Mouse (Mus musculus) adrenal gland, postnatal 36 days (tissue): ENCODE results near the gene Txndc15. TPM values are rescaled to one million over a fixed set of nuclear protein-coding genes. Genes with fewer than 3 reads are reported as not detected.

Experiments
- DNase-seq, 2 experiments: peaks; one replicate each; pipeline ENCODE4 v3.0.0; 2021; ENCODE audit warnings: mixed read lengths in 1 of 2
- total RNA-seq, 2 experiments: library from RNA; stranded (reverse); gene quantifications; 2 replicates each; pipeline ENCODE4 v1.2.3; 2021

The Txndc15 gene
- total RNA-seq, 2 experiments from 2014 or later: 68.2 to 73.5 TPM

DNA sequence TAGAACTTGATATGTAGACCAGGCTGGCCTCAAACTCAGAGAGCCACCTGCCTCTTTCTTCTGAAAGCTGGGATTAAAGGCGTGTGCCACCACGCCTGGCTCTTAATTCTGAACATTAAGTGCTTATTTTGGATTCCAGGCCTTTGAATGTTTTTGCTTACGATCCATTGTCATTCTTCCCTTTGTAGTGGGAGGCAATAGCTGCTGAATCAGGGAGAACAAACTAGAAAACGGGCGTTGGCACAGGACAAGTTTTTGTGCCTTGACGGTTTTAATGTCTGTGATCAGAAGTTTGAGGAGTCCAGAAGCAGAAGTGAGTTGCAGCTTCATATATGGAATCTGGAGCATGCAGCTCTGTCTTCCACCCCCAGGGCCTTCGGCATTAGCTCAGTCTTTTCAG lies 16.3 kb downstream of the Txndc15 start:
- no peak for DNase-seq

DNA sequence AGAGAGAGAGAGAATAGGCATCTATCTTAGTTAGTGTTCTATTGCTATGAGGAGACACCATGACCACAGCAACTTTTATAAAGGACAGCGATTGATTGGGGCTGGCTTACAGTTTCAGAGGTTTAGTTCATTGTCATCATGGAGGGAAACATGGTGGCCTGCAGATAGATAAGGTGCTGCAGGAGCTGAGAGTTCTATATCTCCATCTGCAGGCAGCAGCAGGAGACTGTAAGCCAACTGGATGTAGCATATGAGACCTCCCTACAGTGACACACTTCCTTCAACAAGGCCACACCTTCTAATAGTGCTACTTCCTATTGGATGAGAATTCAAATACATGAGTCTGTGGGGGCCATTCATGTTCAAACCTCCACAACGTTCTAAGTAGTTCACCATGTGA lies 17.7 kb downstream of the Txndc15 start:
- no peak for DNase-seq

DNA sequence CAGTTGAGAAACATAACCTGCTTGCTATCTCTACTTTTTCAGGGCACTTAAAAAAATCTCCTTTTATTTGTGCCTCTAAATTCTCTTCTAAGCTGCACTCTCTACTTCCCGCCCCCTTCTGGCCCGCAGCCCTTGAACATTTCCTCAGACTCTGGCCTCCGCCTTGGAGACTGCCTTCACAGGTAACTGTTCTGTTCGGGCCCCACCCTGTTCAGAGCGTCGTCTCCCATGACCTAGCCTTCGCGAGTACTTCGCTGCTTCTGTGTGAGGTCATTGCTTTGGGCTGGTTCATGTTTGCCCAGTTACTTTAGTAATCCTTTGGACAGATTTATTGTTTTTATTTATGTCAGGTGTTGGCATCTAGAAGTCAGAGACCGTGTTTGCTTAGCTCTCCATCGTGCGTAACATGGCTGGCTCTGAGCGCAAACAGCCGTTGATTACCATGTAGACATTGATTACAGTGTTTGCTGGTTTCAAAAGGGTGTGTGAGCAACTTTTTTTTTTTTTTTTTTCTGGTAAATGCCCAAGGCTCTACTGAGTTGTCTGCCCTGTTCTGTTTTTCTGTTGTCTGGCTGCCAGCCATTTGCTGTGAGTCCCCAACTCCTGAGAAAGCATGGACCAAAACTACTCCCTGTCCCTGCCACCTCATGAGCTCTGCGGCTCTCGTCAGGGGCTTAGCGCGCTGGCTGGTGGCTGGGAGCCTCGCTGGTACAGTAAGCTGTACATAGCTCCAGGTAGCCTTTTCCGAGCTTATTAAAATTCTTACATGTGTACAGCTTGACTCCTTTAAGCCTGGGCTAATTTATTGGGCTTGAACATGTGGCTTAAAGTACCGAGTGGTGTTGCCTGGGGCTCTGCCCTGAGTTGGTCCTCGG lies 19.4 kb downstream of the Txndc15 start:
- DNase-seq: no peak

DNA sequence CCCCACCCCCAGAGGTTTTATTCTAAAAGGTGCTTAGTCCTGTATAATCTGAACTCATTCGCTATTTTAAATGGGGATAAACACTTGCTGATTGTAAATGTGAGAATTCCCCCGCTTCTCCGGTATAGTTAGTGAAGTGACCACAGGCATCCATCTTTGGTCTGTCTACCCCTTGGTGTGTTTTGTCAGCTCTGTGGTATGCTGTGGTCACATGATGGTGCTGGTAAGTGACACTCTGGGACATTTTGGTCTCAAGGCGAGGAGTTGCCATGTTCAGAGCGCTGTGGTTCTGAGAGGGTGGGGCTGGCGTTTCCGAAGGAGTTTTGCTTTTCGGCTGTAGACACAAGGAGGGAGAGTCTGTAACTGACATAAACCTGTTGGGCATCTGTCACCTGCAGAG lies 23.4 kb downstream of the Txndc15 start:
- no peak for DNase-seq

DNA sequence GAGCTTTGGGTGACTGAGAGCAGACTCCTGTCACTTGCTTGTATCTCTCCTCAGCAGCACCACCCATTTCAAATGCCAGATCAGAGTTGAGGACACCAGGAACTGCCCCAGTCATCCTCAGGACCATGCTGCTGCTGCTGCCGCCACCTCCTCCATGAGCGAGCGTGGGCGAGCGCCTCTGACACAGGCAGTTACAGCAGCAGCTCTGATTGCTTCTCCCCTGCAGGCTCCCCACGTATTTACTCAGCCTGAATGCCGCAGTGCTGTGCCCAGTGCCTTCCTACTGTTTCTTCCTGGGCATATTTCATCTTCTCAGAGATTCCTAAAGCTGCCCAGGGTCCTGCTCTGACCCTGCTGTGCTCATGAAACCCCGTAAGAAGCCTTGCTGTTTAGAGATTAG lies 27.9 kb downstream of the Txndc15 start:
- DNase-seq: no peak

DNA sequence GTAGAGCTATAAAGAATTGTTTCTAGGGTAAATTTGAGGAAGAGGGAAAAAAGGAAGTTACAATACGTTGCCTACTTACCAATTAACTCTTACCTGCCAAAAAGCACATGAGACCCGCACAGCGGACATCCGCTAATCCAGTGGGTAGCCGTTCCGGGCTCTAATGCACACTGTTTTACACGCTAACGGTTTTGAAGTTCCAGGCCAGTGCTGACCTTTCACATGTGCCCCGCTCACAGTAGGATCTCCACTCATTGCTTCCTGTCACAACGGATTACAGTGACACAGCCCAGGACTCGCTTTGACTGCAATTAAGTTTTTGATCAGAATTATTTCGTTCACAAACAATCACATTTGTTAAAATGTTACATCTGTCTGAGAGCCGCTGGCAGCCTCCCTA lies 39.9 kb downstream of the Txndc15 start:
- no peak for DNase-seq

DNA sequence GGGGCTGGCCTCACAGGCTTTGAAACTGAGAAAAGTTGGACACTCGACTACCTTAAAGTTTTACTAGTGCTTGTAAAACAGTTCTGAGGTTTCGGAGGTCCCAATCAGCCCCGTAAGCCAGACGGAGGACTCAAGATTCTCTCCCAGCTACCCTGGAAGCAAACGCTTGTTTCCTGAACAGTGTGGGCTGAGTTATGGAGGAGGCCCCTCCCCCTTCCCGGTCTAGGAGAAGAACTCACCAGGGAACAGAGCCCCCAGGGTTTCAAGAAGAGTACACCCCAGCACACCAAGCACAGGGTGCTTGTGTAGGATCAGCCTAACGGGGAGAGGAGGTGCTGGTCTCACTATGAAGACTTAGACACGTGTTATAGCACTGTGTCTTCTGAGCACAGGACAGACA lies 42.3 kb downstream of the Txndc15 start:
- DNase-seq: peak in 1 of 2 experiments; percentile 7

DNA sequence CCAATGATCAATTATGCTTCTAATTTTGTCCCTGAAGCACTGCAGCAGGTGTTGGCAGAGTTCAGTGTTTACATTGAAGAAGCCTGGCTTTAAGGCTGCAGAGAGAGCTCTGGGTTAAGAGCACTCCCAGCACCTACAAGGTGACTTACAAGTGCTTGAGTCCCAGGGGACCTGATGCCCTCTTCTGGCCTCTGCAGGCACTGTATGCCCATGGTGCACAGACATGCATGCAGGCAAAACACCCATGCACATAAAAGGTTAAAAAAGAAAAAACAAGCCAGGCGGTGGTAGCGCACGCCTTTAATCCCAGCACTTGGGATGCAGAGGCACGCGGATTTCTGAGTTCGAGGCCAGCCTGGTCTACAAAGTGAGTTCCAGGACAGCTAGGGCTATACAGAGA lies 43.2 kb downstream of the Txndc15 start:
- DNase-seq: no peak

DNA sequence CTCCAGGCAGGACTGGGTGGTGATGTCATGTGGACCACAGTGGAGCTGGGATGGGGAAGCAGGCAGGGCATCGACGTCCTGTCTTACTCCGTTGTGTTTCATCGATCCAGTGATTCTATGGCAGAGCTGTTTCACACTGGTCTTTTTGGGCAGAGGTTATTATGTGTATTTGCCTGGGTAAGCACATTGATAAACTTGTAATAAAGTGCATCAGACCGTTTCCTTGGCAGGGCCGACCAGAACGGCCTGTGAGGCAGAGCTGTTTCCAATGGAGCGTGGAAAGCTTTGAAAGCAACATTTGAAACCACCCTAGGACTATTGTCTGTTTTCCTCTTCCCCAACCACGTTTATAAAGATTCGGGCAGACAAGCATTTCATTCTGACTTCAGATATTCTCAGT lies 46.1 kb downstream of the Txndc15 start:
- DNase-seq: no peak

DNA sequence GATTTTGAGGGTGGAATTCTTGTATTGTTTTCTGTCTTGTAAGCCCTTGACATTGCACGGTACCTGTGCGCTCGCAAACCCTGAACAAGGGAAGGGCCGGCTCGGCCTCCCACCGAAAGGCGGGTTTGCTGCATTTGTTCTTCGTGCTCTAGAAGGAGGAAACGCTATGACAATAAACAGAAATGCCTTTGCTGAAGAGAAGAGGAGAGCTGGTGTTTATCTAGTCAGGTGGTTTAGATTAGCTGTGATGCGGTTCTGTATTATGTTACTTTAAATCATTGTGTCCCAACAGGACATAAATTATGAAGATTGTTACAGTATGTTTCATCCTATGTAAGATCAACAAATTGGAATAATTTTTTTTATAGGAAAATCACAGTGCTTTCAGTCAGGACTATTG lies 47.0 kb downstream of the Txndc15 start:
- no peak for DNase-seq

DNA sequence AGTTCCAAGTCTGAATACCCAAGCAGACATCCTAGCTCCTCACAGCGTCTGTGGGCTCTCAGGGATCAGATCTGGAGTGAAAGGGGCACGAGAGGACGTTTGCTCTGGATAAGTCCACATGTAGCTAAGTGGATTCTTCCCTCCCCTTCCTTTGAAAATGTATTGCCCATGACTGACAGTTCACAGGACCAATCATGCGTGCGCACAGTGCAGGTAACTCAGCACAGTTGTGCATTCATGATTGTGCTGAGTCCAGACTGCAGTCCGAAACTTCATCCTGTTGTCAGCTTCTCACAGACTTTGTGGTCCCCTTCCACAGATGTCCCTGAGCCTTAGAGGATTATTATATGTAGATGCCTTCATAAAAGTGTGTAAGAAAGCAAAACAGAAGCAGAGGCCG lies 59.9 kb downstream of the Txndc15 start:
- no peak for DNase-seq

DNA sequence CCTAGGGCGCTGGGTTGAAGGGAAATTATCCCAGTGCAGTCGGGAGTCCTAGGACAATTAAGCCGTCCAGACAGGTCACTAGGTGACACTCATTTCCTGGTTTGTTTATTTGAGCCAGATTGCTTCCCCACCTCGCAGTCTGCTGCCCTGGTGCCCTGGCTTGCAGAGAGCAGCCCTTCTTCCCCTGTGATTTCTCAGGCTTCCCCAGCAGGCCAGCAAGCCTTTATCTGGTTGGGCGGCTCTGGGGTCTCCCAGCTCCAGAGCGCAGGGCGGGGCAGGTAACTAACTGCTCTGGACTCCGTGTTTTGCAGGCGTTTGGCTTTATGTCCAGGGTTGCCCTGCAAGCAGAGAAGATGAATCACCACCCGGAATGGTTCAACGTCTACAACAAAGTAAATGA lies 60.6 kb downstream of the Txndc15 start:
- no peak for DNase-seq

Other genes starting within 250 kb of the Txndc15 start
- gene Dbn1, start 226.5 kb upstream of the Txndc15 start, total RNA-seq: 10 to 100 TPM; 16.0 to 18.0 TPM
- 10 to 100 TPM; 15.2 to 23.9 TPM for gene Pdlim7, start 201.0 kb upstream of the Txndc15 start, total RNA-seq
- gene Dok3, start 185.4 kb upstream of the Txndc15 start, total RNA-seq: 1 to 10 TPM; 2.3 to 4.6 TPM
- gene Ddx41, start 178.0 kb upstream of the Txndc15 start, total RNA-seq: 10 to 100 TPM; 47.3 to 51.7 TPM
- gene Fam193b, start 143.5 kb upstream of the Txndc15 start, total RNA-seq: 10 to 100 TPM; 32.3 to 40.4 TPM
- gene Tmed9, start 140.9 kb upstream of the Txndc15 start, total RNA-seq: 100 to 1,000 TPM; 196 to 197 TPM
- gene B4galt7, start 114.8 kb upstream of the Txndc15 start, total RNA-seq: 10 to 100 TPM; 13.4 to 16.6 TPM
- 10 to 100 TPM; 32.8 to 34.0 TPM for gene Caml, start 91.6 kb upstream of the Txndc15 start, total RNA-seq
- gene Ddx46, start 79.6 kb upstream of the Txndc15 start, total RNA-seq: 10 to 100 TPM; 36.5 to 42.6 TPM
- gene B230219D22Rik, start 21.5 kb upstream of the Txndc15 start, total RNA-seq: 10 to 100 TPM; 63.5 to 65.7 TPM
- 10 to 100 TPM; 72.3 to 77.4 TPM for gene Pcbd2, start 12.7 kb downstream of the Txndc15 start, total RNA-seq
- gene Catsper3, start 69.9 kb downstream of the Txndc15 start, total RNA-seq: under 1 TPM in 1 of 2 experiments, not detected in 1; 0.20 TPM
- gene Pitx1, start 121.5 kb downstream of the Txndc15 start, total RNA-seq: not detected